Mouse (Mus musculus) small intestine, adult 2 months (tissue): ENCODE measurements around the gene Ahcyl1.

Experiments used
- CTCF ChIP-seq: fragments of 200-500 bp; IDR thresholded peaks from 2 replicates; pipeline ENCODE4 v1.5.1; 2012; ENCODE audit warnings: low read depth, mild to moderate bottlenecking, control low read depth, inconsistent platforms, low read length, moderate library complexity, mixed read lengths; ENCODE audit not compliant: insufficient replicate concordance, insufficient read length; ENCODE audit errors: extremely low read depth
- POLR2A ChIP-seq: fragments of 200-500 bp; IDR thresholded peaks from 2 replicates; pipeline ENCODE4 v1.6.1; 2012; ENCODE audit warnings: low read depth, mild to moderate bottlenecking, control low read depth, inconsistent platforms, low read length, moderate library complexity

DNA sequence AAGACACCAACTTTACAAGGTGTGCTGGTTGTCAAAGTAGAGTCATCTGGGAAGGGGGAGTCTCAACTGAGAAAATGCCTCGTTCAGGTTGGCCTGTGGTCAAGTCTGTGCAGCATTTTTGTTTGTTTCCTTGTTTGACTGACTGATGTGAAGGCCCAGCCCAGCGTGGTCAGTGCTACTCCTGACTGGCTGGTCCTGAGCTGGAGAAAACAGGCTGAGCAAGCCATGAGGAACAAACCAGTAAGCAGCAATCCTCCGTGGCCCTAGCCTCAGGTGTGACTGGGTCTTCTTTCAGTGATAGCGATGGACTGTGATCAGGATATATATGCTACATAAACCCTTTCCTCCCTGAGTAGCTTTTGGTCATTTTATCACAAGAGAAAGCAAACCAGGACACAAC, 39.5 kb downstream of the Ahcyl1 start:
- TF ChIP-seq POLR2A: no peak
- no peak for TF ChIP-seq CTCF
